Mouse (Mus musculus) CD4-positive naive resting alpha-beta T cell, adult 57 days (primary cell): ENCODE results near the gene Clk3. TPM values are rescaled to one million over a fixed set of nuclear protein-coding genes. Genes with fewer than 3 reads are reported as not detected.

ENCODE experiments used
- total RNA-seq: library from RNA; stranded (reverse); gene quantifications from one replicate; pipeline ENCODE4 v1.2.4, GENCODE M21; 2023

Clk3 gene
- 215 TPM for total RNA-seq

DNA sequence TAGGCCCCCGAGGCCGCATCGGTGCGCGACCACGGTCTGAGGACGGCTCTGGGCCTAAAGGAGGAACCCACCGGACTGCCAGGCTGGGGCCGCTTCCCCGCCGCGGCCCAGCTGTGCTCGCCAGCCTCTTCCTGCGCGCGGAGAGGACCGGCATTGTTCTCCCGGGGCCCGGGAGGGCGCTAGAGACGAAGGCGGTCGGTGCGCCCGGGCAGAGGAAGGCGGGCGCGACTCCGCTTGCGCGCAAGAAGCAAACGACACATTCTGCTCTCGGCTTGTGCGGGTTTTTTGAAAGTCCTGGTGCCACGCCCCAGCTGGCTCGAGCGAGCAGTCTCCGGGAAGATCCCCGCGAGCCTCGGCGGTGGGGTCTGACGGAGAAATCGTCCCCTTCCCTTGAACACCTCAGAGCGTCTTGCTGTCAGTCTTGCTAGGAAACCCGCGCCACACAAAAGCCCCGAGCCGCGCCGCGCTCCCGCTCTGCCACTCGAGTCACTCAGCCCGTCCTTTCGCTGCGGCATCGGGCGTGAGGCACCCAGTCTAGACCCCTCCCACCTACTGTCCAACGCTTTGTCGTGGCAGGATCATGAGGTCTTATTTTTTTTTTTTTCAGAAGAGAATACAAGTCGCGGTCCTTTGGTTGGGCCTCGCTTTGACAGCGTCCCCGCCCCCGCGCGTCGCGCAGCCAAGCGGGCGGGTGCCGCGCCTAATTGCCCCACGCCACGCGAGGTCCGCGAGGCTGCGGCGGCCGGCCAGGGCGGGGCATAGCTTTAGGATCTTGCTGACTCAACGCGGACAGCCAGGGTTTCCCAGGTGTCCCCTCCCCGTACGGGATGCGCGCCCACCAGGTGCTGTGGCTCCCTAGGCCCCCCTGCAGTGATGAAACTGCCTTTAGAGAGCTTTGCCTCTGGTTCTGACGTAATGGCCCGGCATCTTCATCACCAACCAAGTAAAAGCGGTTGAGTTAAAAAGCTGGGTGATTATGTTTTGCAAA lies at the start of gene Clk3:
Gene Clk3, minus strand, starts transcription at position 497 of the 988 bp plus-strand sequence.

DNA sequence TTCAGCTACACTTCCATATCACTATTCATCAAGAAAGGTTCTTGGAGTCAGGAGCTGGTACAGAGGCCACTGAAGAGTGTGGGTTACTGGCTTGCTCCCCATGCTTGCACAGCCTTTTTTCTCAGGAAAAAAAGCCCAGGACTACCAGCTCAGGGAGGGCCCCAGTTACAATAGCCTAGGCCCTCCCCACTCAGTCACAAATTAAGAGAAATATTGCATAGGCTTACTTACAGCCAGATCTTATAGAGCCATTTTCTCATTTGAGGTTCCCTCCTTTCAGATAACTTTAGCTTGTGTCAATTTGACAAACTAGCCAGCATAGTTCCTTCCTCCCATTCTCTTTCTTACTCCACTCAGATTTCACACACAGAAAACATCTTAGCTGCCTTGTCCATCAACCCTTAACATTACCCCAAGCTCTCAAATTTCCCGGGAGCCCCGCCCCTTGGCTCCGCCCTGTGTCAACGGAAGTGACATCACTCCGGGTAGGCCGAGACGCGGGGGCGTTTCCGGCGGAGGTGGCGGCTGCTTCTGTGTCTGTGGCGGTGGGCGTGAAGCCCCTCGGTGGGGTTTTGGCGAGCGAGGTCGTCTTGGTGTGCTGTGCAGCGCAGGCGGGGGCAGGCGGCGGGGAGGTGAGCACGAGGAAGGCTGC lies 57.5 kb downstream of the Clk3 start, which contains the start of gene Edc3:
Gene Edc3, plus strand, starts transcription at position 473 of the 652 bp plus-strand sequence.

Other genes with a start within 250 kb of the Clk3 start
- gene Cox5a, start 244.6 kb downstream of the Clk3 start, total RNA-seq, result 87.1 TPM
- gene Fam219b, start 228.3 kb downstream of the Clk3 start, total RNA-seq, result 16.4 TPM
- 11.8 TPM for gene Mpi, start 213.1 kb downstream of the Clk3 start, total RNA-seq
- gene Scamp2, start 204.9 kb downstream of the Clk3 start, total RNA-seq, result 66.6 TPM
- 72.4 TPM for gene Ulk3, start 176.4 kb downstream of the Clk3 start, total RNA-seq
- gene Cplx3, start 159.6 kb downstream of the Clk3 start, total RNA-seq, result not detected
- 1.3 TPM for gene Lman1l, start 145.1 kb downstream of the Clk3 start, total RNA-seq
- gene Csk, start 112.2 kb downstream of the Clk3 start, total RNA-seq, result 333 TPM
- gene Cyp1a2, start 82.2 kb downstream of the Clk3 start, total RNA-seq, result not detected
- gene Cyp1a1, start 77.9 kb downstream of the Clk3 start, total RNA-seq, result not detected
- gene Edc3, start 57.3 kb downstream of the Clk3 start, total RNA-seq, result 22.1 TPM
- gene Arid3b, start 70.9 kb upstream of the Clk3 start, total RNA-seq, result 84.7 TPM
- 77.5 TPM for gene Ubl7, start 145.1 kb upstream of the Clk3 start, total RNA-seq
- gene Sema7a, start 174.3 kb upstream of the Clk3 start, total RNA-seq, result 3.0 TPM
- 0.27 TPM for gene Cyp11a1, start 240.6 kb upstream of the Clk3 start, total RNA-seq